Mouse (Mus musculus): ENCODE measurements around the gene Gmppb. TPM values are rescaled to one million over a fixed set of nuclear protein-coding genes. Genes with fewer than 3 reads are reported as not detected.
A peak's percentile ranks its signal among the peaks of the same experiment; 100 is the strongest.

Gene Gmppb
- polyA plus RNA-seq, 1 experiment from 2014 or later, result 19.2 TPM

GRCm38 (mm10) chr9:108067900-108068299 lies 18.9 kb downstream of the Gmppb start:
- H3K4me2 ChIP-seq, result no peak overlapping the region
- ATAC-seq (ENCODE audit: low FRiP score), result peak; percentile 49; the same call in 1 of the 2 replicates
- no peak overlapping the region for H3K9ac ChIP-seq (ENCODE audit: low read length)
- H3K27me3 ChIP-seq (ENCODE audit: control insufficient read depth, insufficient read depth, low read length), result no peaks in the 10 kb centered on the region
- WGBS, result 28% methylated on average over 8 of the region's 8 CpGs
- H3K4me3 ChIP-seq (ENCODE audit: low read depth, low read length), result no peak overlapping the region
- H3K9me3 ChIP-seq (ENCODE audit: control insufficient read depth, low read length), result no peaks in the 10 kb centered on the region
- no peak overlapping the region for H3K27ac ChIP-seq (ENCODE audit: low read depth, low read length)
- H3K36me3 ChIP-seq (ENCODE audit: control insufficient read depth, insufficient read depth, low read length), result no peaks in the 10 kb centered on the region; the same call in 1 of the 2 replicates
- H3K4me1 ChIP-seq (ENCODE audit: control insufficient read depth, insufficient read depth, low read length), result no peaks in the 10 kb centered on the region
- peak; percentile 99 for DNase-seq (ENCODE audit: low spot score, missing footprints)

GRCm38 (mm10) chr9:108069007-108069406 lies 20.0 kb downstream of the Gmppb start:
- H3K9ac ChIP-seq (ENCODE audit: low read length), result no peak overlapping the region
- ATAC-seq (ENCODE audit: low FRiP score), result no peak
- no peak overlapping the region for H3K4me2 ChIP-seq
- H3K27me3 ChIP-seq (ENCODE audit: control insufficient read depth, insufficient read depth, low read length), result no peaks in the 10 kb centered on the region
- no peaks in the 10 kb centered on the region for H3K4me1 ChIP-seq (ENCODE audit: control insufficient read depth, insufficient read depth, low read length)
- no peak overlapping the region for H3K27ac ChIP-seq (ENCODE audit: low read depth, low read length)
- H3K4me3 ChIP-seq (ENCODE audit: low read depth, low read length), result no peak overlapping the region
- no peaks in the 10 kb centered on the region; the same call in 1 of the 2 replicates for H3K36me3 ChIP-seq (ENCODE audit: control insufficient read depth, insufficient read depth, low read length)
- no peak for DNase-seq (ENCODE audit: low spot score, missing footprints)
- WGBS, result 88% methylated on average over 9 of the region's 9 CpGs
- no peaks in the 10 kb centered on the region for H3K9me3 ChIP-seq (ENCODE audit: control insufficient read depth, low read length)

GRCm38 (mm10) chr9:108069529-108069928 lies 20.5 kb downstream of the Gmppb start:
- H3K4me3 ChIP-seq (ENCODE audit: low read depth, low read length), result no peak overlapping the region
- no peaks in the 10 kb centered on the region; the same call in 1 of the 2 replicates for H3K36me3 ChIP-seq (ENCODE audit: control insufficient read depth, insufficient read depth, low read length)
- no peak overlapping the region for H3K4me2 ChIP-seq
- no peak for DNase-seq (ENCODE audit: low spot score, missing footprints)
- H3K9me3 ChIP-seq (ENCODE audit: control insufficient read depth, low read length), result no peaks in the 10 kb centered on the region
- H3K27ac ChIP-seq (ENCODE audit: low read depth, low read length), result no peak overlapping the region
- H3K27me3 ChIP-seq (ENCODE audit: control insufficient read depth, insufficient read depth, low read length), result no peaks in the 10 kb centered on the region
- 87% methylated on average over 7 of the region's 7 CpGs for WGBS
- H3K9ac ChIP-seq (ENCODE audit: low read length), result no peak overlapping the region
- no peak for ATAC-seq (ENCODE audit: low FRiP score)
- H3K4me1 ChIP-seq (ENCODE audit: control insufficient read depth, insufficient read depth, low read length), result no peaks in the 10 kb centered on the region

- no peak for DNase-seq (ENCODE audit: low spot score, missing footprints)
- no peak overlapping the region for H3K4me3 ChIP-seq (ENCODE audit: low read depth, low read length)
- no peaks in the 10 kb centered on the region for H3K9me3 ChIP-seq (ENCODE audit: control insufficient read depth, low read length)
- no peak overlapping the region for H3K27ac ChIP-seq (ENCODE audit: low read depth, low read length)
- H3K4me1 ChIP-seq (ENCODE audit: control insufficient read depth, insufficient read depth, low read length), result no peaks in the 10 kb centered on the region
- H3K9ac ChIP-seq (ENCODE audit: low read length), result no peak overlapping the region
- WGBS, result 92% methylated on average over 4 of the region's 4 CpGs
- no peak for ATAC-seq (ENCODE audit: low FRiP score)
- no peaks in the 10 kb centered on the region for H3K27me3 ChIP-seq (ENCODE audit: control insufficient read depth, insufficient read depth, low read length)
- no peak overlapping the region for H3K4me2 ChIP-seq
- no peaks in the 10 kb centered on the region; the same call in 1 of the 2 replicates for H3K36me3 ChIP-seq (ENCODE audit: control insufficient read depth, insufficient read depth, low read length)
Measured at GRCm38 (mm10) chr9:108071801-108072200, 22.8 kb downstream of the Gmppb start.

GRCm38 (mm10) chr9:108072481-108072924 lies 23.5 kb downstream of the Gmppb start:
- WGBS, result 54% methylated on average over 9 of the region's 9 CpGs
- H3K4me2 ChIP-seq, result no peak overlapping the region
- no peaks in the 10 kb centered on the region for H3K4me1 ChIP-seq (ENCODE audit: control insufficient read depth, insufficient read depth, low read length)
- ATAC-seq (ENCODE audit: low FRiP score) (no peak), DNase-seq (ENCODE audit: low spot score, missing footprints) (no peak)
- no peak overlapping the region for H3K9ac ChIP-seq (ENCODE audit: low read length)
- no peaks in the 10 kb centered on the region; the same call in 1 of the 2 replicates for H3K36me3 ChIP-seq (ENCODE audit: control insufficient read depth, insufficient read depth, low read length)
- H3K9me3 ChIP-seq (ENCODE audit: control insufficient read depth, low read length), result no peaks in the 10 kb centered on the region
- no peaks in the 10 kb centered on the region for H3K27me3 ChIP-seq (ENCODE audit: control insufficient read depth, insufficient read depth, low read length)
- H3K4me3 ChIP-seq (ENCODE audit: low read depth, low read length), result no peak overlapping the region
- no peak overlapping the region for H3K27ac ChIP-seq (ENCODE audit: low read depth, low read length)

- no peak overlapping the region for H3K4me3 ChIP-seq (ENCODE audit: low read depth, low read length)
- H3K27me3 ChIP-seq (ENCODE audit: control insufficient read depth, insufficient read depth, low read length), result no peaks in the 10 kb centered on the region
- no peaks in the 10 kb centered on the region for H3K9me3 ChIP-seq (ENCODE audit: control insufficient read depth, low read length)
- H3K4me1 ChIP-seq (ENCODE audit: control insufficient read depth, insufficient read depth, low read length), result peaks cover 3% of the 10 kb centered on the region; the same call in 1 of the 2 replicates
- 61% methylated on average over 7 of the region's 7 CpGs for WGBS
- no peaks in the 10 kb centered on the region; the same call in 1 of the 2 replicates for H3K36me3 ChIP-seq (ENCODE audit: control insufficient read depth, insufficient read depth, low read length)
- H3K4me2 ChIP-seq, result no peak overlapping the region
- no peak for ATAC-seq (ENCODE audit: low FRiP score)
- no peak overlapping the region for H3K27ac ChIP-seq (ENCODE audit: low read depth, low read length)
- no peak for DNase-seq (ENCODE audit: low spot score, missing footprints)
- H3K9ac ChIP-seq (ENCODE audit: low read length), result no peak overlapping the region
Measured at GRCm38 (mm10) chr9:108073141-108073930, 24.3 kb downstream of the Gmppb start.

- DNase-seq (ENCODE audit: low spot score, missing footprints), result no peak
- peak within 1 kb of the TSS; percentile 90 for H3K9ac ChIP-seq (ENCODE audit: low read length)
- peaks cover 11% of the 10 kb centered on the region; the same call in 1 of the 2 replicates for H3K4me1 ChIP-seq (ENCODE audit: control insufficient read depth, insufficient read depth, low read length)
- H3K27me3 ChIP-seq (ENCODE audit: control insufficient read depth, insufficient read depth, low read length), result peaks cover 24% of the 10 kb centered on the region
- WGBS, result 77% methylated on average over 5 of the region's 5 CpGs
- ATAC-seq (ENCODE audit: low FRiP score), result no peak
- peak within 1 kb of the TSS; percentile 88 for H3K4me2 ChIP-seq
- no peaks in the 10 kb centered on the region for H3K9me3 ChIP-seq (ENCODE audit: control insufficient read depth, low read length)
- peak within 1 kb of the TSS; percentile 71 for H3K4me3 ChIP-seq (ENCODE audit: low read depth, low read length)
- H3K27ac ChIP-seq (ENCODE audit: low read depth, low read length), result no peak within 1 kb of the TSS
- H3K36me3 ChIP-seq (ENCODE audit: control insufficient read depth, insufficient read depth, low read length), result peaks cover 3% of the 10 kb centered on the region; the same call in 1 of the 2 replicates
Measured at GRCm38 (mm10) chr9:108080168-108080567, 31.1 kb downstream of the Gmppb start, which contains the start of gene Mst1. Mst1 (plus strand) TSS chr9:108080436.

GRCm38 (mm10) chr9:108082549-108082948 lies 33.5 kb downstream of the Gmppb start:
- Histone ChIP-seq H3K36me3 (ENCODE audit: control insufficient read depth, insufficient read depth, low read length) (peaks cover 23% of the 10 kb centered on the region), H3K9ac (ENCODE audit: low read length) (no peak overlapping the region), H3K4me1 (ENCODE audit: control insufficient read depth, insufficient read depth, low read length) (peaks cover 11% of the 10 kb centered on the region; the same call in 1 of the 2 replicates), H3K4me3 (ENCODE audit: low read depth, low read length) (no peak overlapping the region), H3K27me3 (ENCODE audit: control insufficient read depth, insufficient read depth, low read length) (peaks cover 24% of the 10 kb centered on the region), H3K27ac (ENCODE audit: low read depth, low read length) (no peak overlapping the region), H3K9me3 (ENCODE audit: control insufficient read depth, low read length) (no peaks in the 10 kb centered on the region), H3K4me2 (no peak overlapping the region)
- WGBS, result 9% methylated on average over 19 of the region's 19 CpGs
- DNase-seq (ENCODE audit: low spot score, missing footprints) (no peak), ATAC-seq (ENCODE audit: low FRiP score) (no peak)

GRCm38 (mm10) chr9:108082988-108083431 lies 34.0 kb downstream of the Gmppb start, which contains the start of gene Rnf123:
Rnf123 (minus strand) TSS chr9:108083346.
- Histone ChIP-seq H3K27ac (ENCODE audit: low read depth, low read length) (no peak within 1 kb of the TSS), H3K4me3 (ENCODE audit: low read depth, low read length) (no peak within 1 kb of the TSS), H3K9me3 (ENCODE audit: control insufficient read depth, low read length) (no peaks in the 10 kb centered on the region), H3K9ac (ENCODE audit: low read length) (no peak within 1 kb of the TSS), H3K4me1 (ENCODE audit: control insufficient read depth, insufficient read depth, low read length) (peaks cover 11% of the 10 kb centered on the region; the same call in 1 of the 2 replicates), H3K36me3 (ENCODE audit: control insufficient read depth, insufficient read depth, low read length) (peaks cover 26% of the 10 kb centered on the region), H3K4me2 (no peak within 1 kb of the TSS), H3K27me3 (ENCODE audit: control insufficient read depth, insufficient read depth, low read length) (peaks cover 24% of the 10 kb centered on the region)
- 40% methylated on average over 12 of the region's 12 CpGs for WGBS
- no peak for DNase-seq (ENCODE audit: low spot score, missing footprints)
- no peak for ATAC-seq (ENCODE audit: low FRiP score)
